Mouse (Mus musculus): ENCODE measurements at regions not wholly inside any gene's neighbourhood (a gene's known extent, or its start where the extent isn't known, plus 50 kb on each side); places are given as distances from the start of the nearest gene placed in this dataset.

GRCm38 (mm10) chr14:76723551-76723950 lies 166.9 kb upstream of the Serp2 start:
- Histone ChIP-seq H3K4me3 (ENCODE audit: low read depth, low read length) (no peak overlapping the region), H3K27me3 (ENCODE audit: control insufficient read depth, insufficient read depth, low read depth, low read length) (no peaks in the 10 kb centered on the region), H3K4me1 (ENCODE audit: control insufficient read depth, insufficient read depth, low read length) (no peaks in the 10 kb centered on the region), H3K4me2 (ENCODE audit: low read length) (no peak overlapping the region), H3K36me3 (ENCODE audit: control insufficient read depth, insufficient read depth, low read length) (no peaks in the 10 kb centered on the region), H3K9me3 (replicated peaks; ENCODE audit: control insufficient read depth, low read length, poor library complexity, severe bottlenecking) (no peaks in the 10 kb centered on the region), H3K27ac (ENCODE audit: low read length) (no peak overlapping the region), H3K9ac (ENCODE audit: low read depth, low read length) (no peak overlapping the region)
- no peak for ATAC-seq
- WGBS, result 50% methylated on average over 4 of the region's 4 CpGs

- Histone ChIP-seq H3K4me1 (ENCODE audit: control insufficient read depth, insufficient read depth, low read length) (no peaks in the 10 kb centered on the region), H3K4me2 (ENCODE audit: low read length) (no peak overlapping the region), H3K9me3 (replicated peaks; ENCODE audit: control insufficient read depth, low read length, poor library complexity, severe bottlenecking) (no peaks in the 10 kb centered on the region), H3K4me3 (ENCODE audit: low read depth, low read length) (no peak overlapping the region), H3K36me3 (ENCODE audit: control insufficient read depth, insufficient read depth, low read length) (no peaks in the 10 kb centered on the region), H3K9ac (ENCODE audit: low read depth, low read length) (no peak overlapping the region), H3K27me3 (ENCODE audit: control insufficient read depth, insufficient read depth, low read depth, low read length) (no peaks in the 10 kb centered on the region), H3K27ac (ENCODE audit: low read length) (no peak overlapping the region)
- 95% methylated on average over 5 of the region's 5 CpGs for WGBS
- ATAC-seq, result no peak
These were observed 165.6 kb upstream of the Serp2 start for GRCm38 (mm10) chr14:76722297-76722696.

GRCm38 (mm10) chr14:76721751-76722150 lies 165.1 kb upstream of the Serp2 start:
- H3K9me3 ChIP-seq (replicated peaks; ENCODE audit: control insufficient read depth, low read length, poor library complexity, severe bottlenecking), result no peaks in the 10 kb centered on the region
- no peak overlapping the region for H3K9ac ChIP-seq (ENCODE audit: low read depth, low read length)
- 93% methylated on average over 9 of the region's 9 CpGs for WGBS
- no peak overlapping the region for H3K27ac ChIP-seq (ENCODE audit: low read length)
- no peak overlapping the region for H3K4me2 ChIP-seq (ENCODE audit: low read length)
- H3K4me3 ChIP-seq (ENCODE audit: low read depth, low read length), result no peak overlapping the region
- no peaks in the 10 kb centered on the region for H3K27me3 ChIP-seq (ENCODE audit: control insufficient read depth, insufficient read depth, low read depth, low read length)
- no peaks in the 10 kb centered on the region for H3K36me3 ChIP-seq (ENCODE audit: control insufficient read depth, insufficient read depth, low read length)
- no peaks in the 10 kb centered on the region for H3K4me1 ChIP-seq (ENCODE audit: control insufficient read depth, insufficient read depth, low read length)
- ATAC-seq, result no peak

- 93% methylated on average over 3 of the region's 3 CpGs for WGBS
- H3K9me3 ChIP-seq (replicated peaks; ENCODE audit: control insufficient read depth, low read length, poor library complexity, severe bottlenecking), result no peaks in the 10 kb centered on the region
These were observed 160.4 kb upstream of the Serp2 start for GRCm38 (mm10) chr14:76717081-76717480.

GRCm38 (mm10) chr14:76714727-76715126 lies 158.0 kb upstream of the Serp2 start:
- H3K36me3 ChIP-seq (ENCODE audit: control insufficient read depth, insufficient read depth, low read length), result no peaks in the 10 kb centered on the region
- no peak for ATAC-seq
- WGBS, result 88% methylated on average over 4 of the region's 4 CpGs

More at GRCm38 (mm10) chr14:76717081-76717480, 160.4 kb upstream of the Serp2 start:
- Histone ChIP-seq H3K27ac (ENCODE audit: low read length) (no peak overlapping the region), H3K9ac (ENCODE audit: low read depth, low read length) (no peak overlapping the region), H3K36me3 (ENCODE audit: control insufficient read depth, insufficient read depth, low read length) (no peaks in the 10 kb centered on the region), H3K4me2 (ENCODE audit: low read length) (no peak overlapping the region), H3K4me1 (ENCODE audit: control insufficient read depth, insufficient read depth, low read length) (no peaks in the 10 kb centered on the region), H3K27me3 (ENCODE audit: control insufficient read depth, insufficient read depth, low read depth, low read length) (no peaks in the 10 kb centered on the region), H3K4me3 (ENCODE audit: low read depth, low read length) (no peak overlapping the region)
- no peak for ATAC-seq

GRCm38 (mm10) chr14:76713946-76714345 lies 157.3 kb upstream of the Serp2 start:
- 78% methylated on average over 7 of the region's 7 CpGs for WGBS
- Histone ChIP-seq H3K27ac (ENCODE audit: low read length) (no peak overlapping the region), H3K4me1 (ENCODE audit: control insufficient read depth, insufficient read depth, low read length) (no peaks in the 10 kb centered on the region), H3K36me3 (ENCODE audit: control insufficient read depth, insufficient read depth, low read length) (no peaks in the 10 kb centered on the region), H3K4me2 (ENCODE audit: low read length) (no peak overlapping the region), H3K9me3 (replicated peaks; ENCODE audit: control insufficient read depth, low read length, poor library complexity, severe bottlenecking) (no peaks in the 10 kb centered on the region), H3K9ac (ENCODE audit: low read depth, low read length) (no peak overlapping the region), H3K4me3 (ENCODE audit: low read depth, low read length) (no peak overlapping the region), H3K27me3 (ENCODE audit: control insufficient read depth, insufficient read depth, low read depth, low read length) (no peaks in the 10 kb centered on the region)
- no peak for ATAC-seq

More at GRCm38 (mm10) chr14:76714727-76715126, 158.0 kb upstream of the Serp2 start:
- Histone ChIP-seq H3K9ac (ENCODE audit: low read depth, low read length) (no peak overlapping the region), H3K9me3 (replicated peaks; ENCODE audit: control insufficient read depth, low read length, poor library complexity, severe bottlenecking) (no peaks in the 10 kb centered on the region), H3K4me1 (ENCODE audit: control insufficient read depth, insufficient read depth, low read length) (no peaks in the 10 kb centered on the region), H3K27me3 (ENCODE audit: control insufficient read depth, insufficient read depth, low read depth, low read length) (no peaks in the 10 kb centered on the region), H3K4me3 (ENCODE audit: low read depth, low read length) (no peak overlapping the region), H3K27ac (ENCODE audit: low read length) (no peak overlapping the region), H3K4me2 (ENCODE audit: low read length) (no peak overlapping the region)

- H3K27me3 ChIP-seq (ENCODE audit: control insufficient read depth, insufficient read depth, low read depth, low read length), result no peaks in the 10 kb centered on the region
- no peak for ATAC-seq
- no peaks in the 10 kb centered on the region for H3K9me3 ChIP-seq (replicated peaks; ENCODE audit: control insufficient read depth, low read length, poor library complexity, severe bottlenecking)
- no peak overlapping the region for H3K4me2 ChIP-seq (ENCODE audit: low read length)
- WGBS, result 86% methylated on average over 11 of the region's 11 CpGs
- H3K27ac ChIP-seq (ENCODE audit: low read length), result no peak overlapping the region
- no peak overlapping the region for H3K9ac ChIP-seq (ENCODE audit: low read depth, low read length)
- no peaks in the 10 kb centered on the region for H3K4me1 ChIP-seq (ENCODE audit: control insufficient read depth, insufficient read depth, low read length)
- no peak overlapping the region for H3K4me3 ChIP-seq (ENCODE audit: low read depth, low read length)
- H3K36me3 ChIP-seq (ENCODE audit: control insufficient read depth, insufficient read depth, low read length), result no peaks in the 10 kb centered on the region
These were observed 152.0 kb upstream of the Serp2 start for GRCm38 (mm10) chr14:76708728-76709127.

- H3K4me1 ChIP-seq (ENCODE audit: control insufficient read depth, insufficient read depth, low read length), result no peaks in the 10 kb centered on the region; the same call in 1 of the 2 replicates
- H3K4me3 ChIP-seq (ENCODE audit: low read depth, low read length), result no peak overlapping the region
- no peak overlapping the region for H3K9ac ChIP-seq (ENCODE audit: low read depth, low read length)
- ATAC-seq, result no peak
- no peak overlapping the region for H3K4me2 ChIP-seq (ENCODE audit: low read length)
- 92% methylated on average over 7 of the region's 7 CpGs for WGBS
- H3K27me3 ChIP-seq (ENCODE audit: control insufficient read depth, insufficient read depth, low read depth, low read length), result no peaks in the 10 kb centered on the region
- H3K9me3 ChIP-seq (replicated peaks; ENCODE audit: control insufficient read depth, low read length, poor library complexity, severe bottlenecking), result no peaks in the 10 kb centered on the region
- no peaks in the 10 kb centered on the region for H3K36me3 ChIP-seq (ENCODE audit: control insufficient read depth, insufficient read depth, low read length)
- no peak overlapping the region for H3K27ac ChIP-seq (ENCODE audit: low read length)
These were observed 146.7 kb upstream of the Serp2 start for GRCm38 (mm10) chr14:76703373-76703764.

- no peak for ATAC-seq
- 74% methylated on average over 8 of the region's 8 CpGs for WGBS
- no peak overlapping the region for H3K9ac ChIP-seq (ENCODE audit: low read depth, low read length)
These were observed 146.2 kb upstream of the Serp2 start for GRCm38 (mm10) chr14:76702709-76703372.

More at GRCm38 (mm10) chr14:76702709-76703372, 146.2 kb upstream of the Serp2 start:
- Histone ChIP-seq H3K9me3 (replicated peaks; ENCODE audit: control insufficient read depth, low read length, poor library complexity, severe bottlenecking) (no peaks in the 10 kb centered on the region), H3K36me3 (ENCODE audit: control insufficient read depth, insufficient read depth, low read length) (no peaks in the 10 kb centered on the region), H3K27ac (ENCODE audit: low read length) (no peak overlapping the region), H3K4me3 (ENCODE audit: low read depth, low read length) (no peak overlapping the region), H3K4me1 (ENCODE audit: control insufficient read depth, insufficient read depth, low read length) (no peaks in the 10 kb centered on the region; the same call in 1 of the 2 replicates), H3K27me3 (ENCODE audit: control insufficient read depth, insufficient read depth, low read depth, low read length) (no peaks in the 10 kb centered on the region), H3K4me2 (ENCODE audit: low read length) (no peak overlapping the region)
